Mouse (Mus musculus): ENCODE data around the gene Plagl1.

DNA sequence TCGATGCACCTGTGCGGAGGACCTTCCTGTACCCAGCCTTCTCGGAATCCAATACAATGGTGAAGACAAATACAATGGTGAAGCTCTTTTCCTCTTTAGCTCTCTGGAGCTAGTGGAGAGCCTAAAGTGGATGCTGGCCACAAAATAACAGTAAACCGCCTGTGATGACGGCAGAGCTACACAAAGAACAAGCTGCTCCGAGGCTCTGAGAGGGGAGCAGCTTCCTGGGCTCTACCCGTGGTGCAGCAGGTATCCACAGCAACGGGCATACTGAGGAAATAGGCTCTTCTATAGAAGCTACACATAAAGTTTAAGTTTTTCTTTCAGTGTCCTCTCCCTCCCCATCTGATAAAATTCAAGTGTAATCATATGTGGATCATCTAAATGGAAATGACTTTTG is 2.1 kb downstream of the Plagl1 start:
- no peak for TF ChIP-seq TAL1 (conservative IDR thresholded peaks at IDR 0.05; ENCODE audit: low read depth, low read length)
- no peak for TF ChIP-seq CTCF (IDR thresholded peaks at IDR 0.05; ENCODE audit: low read depth, low read length)
- TF ChIP-seq POLR2AphosphoS5 (IDR thresholded peaks at IDR 0.05; ENCODE audit: insufficient replicate concordance, low read depth, low read length): no peak
- no peak for TF ChIP-seq GATA1 (IDR thresholded peaks at IDR 0.05; ENCODE audit: borderline replicate concordance, low read length)
- TF ChIP-seq GATA2 (IDR thresholded peaks at IDR 0.05; ENCODE audit: borderline replicate concordance, low read depth, low read length): no peak

Data from G1E (cell line).